ENCODE assay signal across 8 mouse cellular contexts in the genomic region with DNA sequence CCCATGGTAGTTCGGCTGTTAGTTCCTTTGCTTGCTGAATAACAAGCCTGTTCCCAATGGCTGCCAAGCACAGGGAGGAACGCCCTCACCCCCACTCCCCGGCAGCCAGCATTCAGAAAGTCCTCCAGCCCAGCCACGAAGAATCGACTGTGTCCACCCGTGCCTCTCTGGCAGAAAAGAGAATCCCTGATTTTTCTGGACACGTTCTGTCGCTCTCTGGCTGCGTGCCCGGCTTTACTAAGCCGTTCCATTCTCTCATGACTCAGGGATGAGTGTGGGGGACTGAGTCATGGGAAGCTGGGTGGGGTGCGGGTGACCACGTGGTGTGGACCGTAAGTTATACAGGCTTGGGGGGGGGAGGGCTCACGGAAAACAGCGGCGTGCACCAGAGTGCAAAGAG.
A peak's percentile ranks its signal among the peaks of the same experiment; 100 is the strongest.
DNase-seq lines count a peak whose midpoint lies in the region; ATAC-seq lines count a peak whose summit lies in the region.

No protein-coding gene starts in this region.

- no peak overlapping the region for H3K4me3 ChIP-seq in embryonic facial prominence, embryonic 13.5 days
- no peak overlapping the region for H3K4me3 ChIP-seq in embryonic facial prominence, embryonic 10.5 days
- 0 out of 2 replicates have a peak overlapping the region, but pooled peaks have one; percentile 4 for H3K4me3 ChIP-seq in embryonic facial prominence, embryonic 15.5 days (replicated peaks)

- H3K4me1 ChIP-seq in embryonic facial prominence, embryonic 13.5 days, result peaks cover 6% of the 10 kb centered on the region; the same call in 1 of the 2 replicates
- peaks cover 7% of the 10 kb centered on the region for H3K4me1 ChIP-seq in embryonic facial prominence, embryonic 10.5 days
- peaks cover 7% of the 10 kb centered on the region; the same call in 1 of the 2 replicates for H3K4me1 ChIP-seq in embryonic facial prominence, embryonic 15.5 days

- H3K36me3 ChIP-seq in embryonic facial prominence, embryonic 13.5 days, result no peaks in the 10 kb centered on the region
- no peaks in the 10 kb centered on the region for H3K36me3 ChIP-seq in embryonic facial prominence, embryonic 10.5 days (replicated peaks)
- no peaks in the 10 kb centered on the region for H3K36me3 ChIP-seq in embryonic facial prominence, embryonic 15.5 days

- DNase-seq in embryonic facial prominence, embryonic 10.5 days (ENCODE audit: low spot score), result no peak
- peak; percentile 100 for DNase-seq in NIH3T3 (ENCODE audit: low read depth)
- peak; percentile 88 for DNase-seq in heart, postnatal 4 days
- peak; percentile 84 to 86 for DNase-seq in left cerebral cortex, postnatal 36 days (ENCODE audit: low spot score in 2 of 2)
- peak; percentile 78 for DNase-seq in right cerebral cortex, postnatal 4 days
- no peak for DNase-seq in spleen, adult 12 weeks (ENCODE audit: low spot score)

- no peak for ATAC-seq in embryonic facial prominence, embryonic 13.5 days (ENCODE audit: insufficient number of reproducible peaks, insufficient read depth, low FRiP score, low TSS enrichment, low read depth)
- ATAC-seq in embryonic facial prominence, embryonic 15.5 days (ENCODE audit: insufficient number of reproducible peaks, low FRiP score, low TSS enrichment, low read depth), result peak; percentile 78

- no peak overlapping the region for H3K9ac ChIP-seq in embryonic facial prominence, embryonic 13.5 days
- no peak overlapping the region for H3K9ac ChIP-seq in embryonic facial prominence, embryonic 15.5 days

- no peaks in the 10 kb centered on the region for H3K9me3 ChIP-seq in embryonic facial prominence, embryonic 13.5 days
- H3K9me3 ChIP-seq in embryonic facial prominence, embryonic 10.5 days, result no peaks in the 10 kb centered on the region
- no peaks in the 10 kb centered on the region for H3K9me3 ChIP-seq in embryonic facial prominence, embryonic 15.5 days (replicated peaks)

- H3K27ac ChIP-seq in embryonic facial prominence, embryonic 13.5 days, result peak overlapping the region; percentile 22; the same call in 1 of the 2 replicates
- no peak overlapping the region for H3K27ac ChIP-seq in embryonic facial prominence, embryonic 10.5 days (replicated peaks)
- peak overlapping the region; percentile 28; the same call in 1 of the 2 replicates for H3K27ac ChIP-seq in embryonic facial prominence, embryonic 15.5 days (replicated peaks)

- H3K27me3 ChIP-seq in embryonic facial prominence, embryonic 13.5 days, result no peaks in the 10 kb centered on the region
- H3K27me3 ChIP-seq in embryonic facial prominence, embryonic 10.5 days (replicated peaks; ENCODE audit: low read depth, poor library complexity, severe bottlenecking), result no peaks in the 10 kb centered on the region
- H3K27me3 ChIP-seq in embryonic facial prominence, embryonic 15.5 days, result no peaks in the 10 kb centered on the region

- 77% methylated on average over 17 of the region's 17 CpGs for WGBS in embryonic facial prominence, embryonic 13.5 days
- WGBS in embryonic facial prominence, embryonic 10.5 days, result 90% methylated on average over 17 of the region's 17 CpGs
- 50% methylated on average over 17 of the region's 17 CpGs for WGBS in embryonic facial prominence, embryonic 15.5 days

- H3K4me2 ChIP-seq in embryonic facial prominence, embryonic 13.5 days, result no peak overlapping the region
- H3K4me2 ChIP-seq in embryonic facial prominence, embryonic 15.5 days (replicated peaks), result 0 out of 2 replicates have a peak overlapping the region, but pooled peaks have one; percentile 19

- intact Hi-C loops in left cerebral cortex, postnatal 36 days (cut with DNase I), result no loop called here

Comparison
In these comparisons a context has a peak if more than half of its experiments do, and no peak if none do; other contexts are left out.
1. DNase-seq: peak in NIH3T3 (single experiment), heart, postnatal 4 days (single experiment), left cerebral cortex, postnatal 36 days (2 of 2) and right cerebral cortex, postnatal 4 days (single experiment); none in embryonic facial prominence, embryonic 10.5 days (single experiment) and spleen, adult 12 weeks (single experiment).